Mouse (Mus musculus) E14TG2a.4 (cell line): ENCODE data around the gene Mcm6.

Experiments used
- CTCF ChIP-seq: conservative IDR thresholded peaks from 2 replicates; pipeline ENCODE4 v1.5.1; 2014; ENCODE audit warnings: low read length
- POU5F1 ChIP-seq: IDR thresholded peaks from 2 replicates; pipeline ENCODE4 v1.6.1; 2014; ENCODE audit warnings: low read length, borderline replicate concordance

DNA sequence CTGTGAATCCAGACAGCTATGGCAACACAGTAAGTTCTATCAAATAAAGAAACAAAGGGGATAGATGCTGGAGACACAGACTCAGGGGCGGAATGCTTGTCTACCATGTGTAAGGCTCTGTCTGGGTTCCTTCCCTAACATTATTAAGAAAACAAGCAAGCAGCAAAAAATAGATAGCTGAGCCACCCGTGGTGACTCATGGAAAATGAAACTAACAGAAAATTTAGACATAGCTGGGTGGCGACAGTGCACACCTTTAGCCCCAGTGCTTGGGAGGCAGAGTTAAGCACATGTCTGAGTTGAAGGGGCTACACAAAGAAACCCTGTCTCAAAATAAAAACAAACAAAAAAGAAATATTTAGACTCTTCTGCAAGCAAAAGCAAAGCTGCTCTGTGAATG is 2.0 kb downstream of the Mcm6 start:
- TF ChIP-seq CTCF (no peak), POU5F1 (no peak)
